Mouse (Mus musculus): ENCODE measurements around the gene Mrpl16. TPM values are rescaled to one million over a fixed set of nuclear protein-coding genes. Genes with fewer than 3 reads are reported as not detected.
A peak's percentile ranks its signal among the peaks of the same experiment; 100 is the strongest.

Gene Mrpl16
- total RNA-seq, 2 experiments from 2014 or later: 89.8 to 113 TPM

GRCm38 (mm10) chr19:11800531-11801315 is 30.5 kb downstream of the Mrpl16 start:
- ATAC-seq (replicated peaks; ENCODE audit: poor library complexity): peak; percentile 93

GRCm38 (mm10) chr19:11804423-11804822 is 34.2 kb downstream of the Mrpl16 start:
- ATAC-seq (replicated peaks; ENCODE audit: poor library complexity): 0 out of 2 replicates have a peak, but pooled peaks have one; percentile 14

DNA sequence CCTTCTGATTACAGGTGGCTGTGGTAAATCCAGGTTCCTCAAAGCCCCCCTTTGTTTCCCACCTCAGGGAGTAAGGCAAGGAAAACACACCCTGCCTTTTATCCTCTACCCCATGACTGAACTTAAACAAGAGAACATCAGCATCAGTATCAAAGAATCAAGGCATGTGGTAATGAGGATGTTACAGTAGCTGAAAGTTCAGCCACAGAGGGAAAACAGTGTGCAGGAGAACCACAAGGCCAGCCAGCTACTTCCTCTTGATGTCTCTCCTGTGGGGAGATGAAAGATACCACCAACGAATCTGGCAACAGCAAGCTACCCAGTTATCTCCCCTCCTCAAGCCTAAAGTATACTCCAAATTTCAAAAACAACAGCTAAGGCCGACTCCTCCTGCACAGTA is 37.1 kb downstream of the Mrpl16 start:
- peak; percentile 83 for ATAC-seq (replicated peaks; ENCODE audit: poor library complexity)

DNA sequence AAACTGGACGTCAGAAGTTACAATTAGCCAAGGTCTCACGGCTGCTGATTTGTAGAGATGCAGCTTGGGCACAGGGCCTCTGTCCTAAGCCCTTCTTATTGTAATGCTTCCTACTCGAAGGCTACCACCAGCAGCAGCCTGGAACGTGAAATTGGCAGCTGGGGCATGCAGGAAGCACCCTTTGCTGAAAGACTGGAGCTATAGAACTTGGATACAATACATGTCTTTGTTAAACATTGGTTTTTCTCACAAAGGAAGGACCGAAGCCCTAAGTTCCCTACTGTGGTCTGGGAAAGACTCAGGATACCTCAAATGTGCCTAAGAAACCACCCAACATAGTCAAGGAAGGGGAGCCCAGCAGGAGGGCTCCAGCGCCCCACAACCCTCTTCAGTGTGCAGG is 37.6 kb downstream of the Mrpl16 start:
- no peak for ATAC-seq (replicated peaks; ENCODE audit: poor library complexity)

DNA sequence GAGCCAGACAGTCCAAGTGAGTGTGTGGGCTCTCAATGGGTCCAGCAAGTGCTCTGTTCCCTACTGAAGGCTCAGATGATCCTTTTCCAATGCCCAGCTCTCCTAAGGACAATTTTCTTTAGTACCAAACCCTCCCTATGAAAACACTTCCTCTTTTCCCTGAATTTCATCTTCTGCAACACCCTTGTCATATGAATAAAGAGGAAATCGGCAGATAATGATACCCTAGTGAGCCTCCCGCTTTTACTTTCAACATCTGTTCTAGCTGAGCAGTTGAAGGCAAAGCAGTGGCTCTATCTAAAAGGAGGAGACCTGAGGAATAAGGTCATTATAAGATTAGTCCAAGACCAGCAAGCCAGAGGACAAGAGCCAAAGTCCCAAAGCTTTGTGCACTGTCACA is 38.3 kb downstream of the Mrpl16 start:
- 0 out of 2 replicates have a peak, but pooled peaks have one; percentile 5 for ATAC-seq (replicated peaks; ENCODE audit: poor library complexity)

DNA sequence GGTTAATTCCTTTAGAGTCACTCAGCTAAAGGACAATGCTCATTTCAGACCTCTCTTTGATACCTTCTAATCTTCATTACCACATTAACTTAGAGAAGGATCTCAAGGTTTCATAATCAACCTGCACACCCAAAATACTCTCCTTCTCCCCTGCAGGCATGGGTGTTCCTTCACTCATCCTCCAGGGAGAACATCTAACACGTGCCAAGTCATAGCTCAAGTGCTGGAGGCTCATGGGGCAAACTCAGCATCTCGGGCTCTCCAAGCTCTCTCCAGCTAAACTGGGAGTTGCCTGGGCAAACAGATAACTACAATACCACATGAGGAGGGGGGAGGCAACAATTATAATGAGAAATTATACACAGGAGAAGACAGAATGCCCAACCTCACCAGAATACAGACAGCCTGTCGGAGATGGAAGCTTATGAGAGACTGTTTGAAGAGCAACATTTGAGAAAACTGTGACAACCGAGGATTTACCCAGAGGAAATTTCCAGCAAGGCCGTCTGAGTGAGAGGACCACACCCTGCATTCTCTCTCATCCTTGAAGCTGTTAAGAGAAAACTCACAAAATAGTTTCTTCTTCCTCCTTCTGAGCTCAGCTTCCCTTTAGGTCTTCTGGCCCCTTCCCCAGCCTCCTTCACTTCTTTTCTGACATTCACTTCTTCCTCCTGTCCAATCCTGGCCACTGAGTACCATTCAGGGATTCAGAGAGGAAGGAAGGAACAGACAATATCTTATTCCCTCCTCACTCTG is 40.0 kb downstream of the Mrpl16 start:
- peak; percentile 13; the same call in 1 of the 2 replicates for ATAC-seq (replicated peaks; ENCODE audit: poor library complexity)

GRCm38 (mm10) chr19:11810856-11811255 is 40.7 kb downstream of the Mrpl16 start:
- ATAC-seq (replicated peaks; ENCODE audit: poor library complexity): no peak

DNA sequence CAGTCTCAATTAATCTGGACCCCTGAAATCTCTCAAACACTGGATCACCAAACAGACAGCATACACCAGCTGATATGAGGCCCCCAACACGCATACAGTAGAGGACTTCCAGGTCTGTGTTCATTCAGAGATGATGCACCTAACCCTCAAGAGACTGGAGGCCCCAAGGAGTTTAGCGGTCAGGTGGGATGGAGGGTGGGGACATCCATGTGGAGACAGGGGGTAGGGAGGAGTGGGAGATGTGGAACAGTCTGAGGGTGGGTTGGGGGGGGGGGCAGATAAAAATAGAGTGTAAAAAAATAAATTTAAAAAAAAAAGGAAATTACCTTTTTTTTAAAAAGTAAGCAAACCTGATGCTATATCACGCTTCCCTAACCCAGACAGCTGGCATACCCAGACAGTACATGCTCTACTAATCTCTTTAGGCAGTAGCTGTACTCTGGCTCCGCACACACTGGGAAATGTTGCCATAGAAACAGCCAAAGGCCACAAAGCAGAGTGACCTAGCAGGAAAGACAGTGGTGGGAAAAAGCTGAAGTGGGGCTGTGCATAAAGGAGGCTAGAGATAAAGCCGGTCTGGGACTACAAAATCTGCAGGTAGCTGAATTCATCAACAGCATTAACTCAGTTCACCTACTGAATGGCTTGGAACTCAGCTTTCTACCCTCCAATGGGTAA is 41.6 kb downstream of the Mrpl16 start:
- peak; percentile 47 for ATAC-seq (replicated peaks; ENCODE audit: poor library complexity)

DNA sequence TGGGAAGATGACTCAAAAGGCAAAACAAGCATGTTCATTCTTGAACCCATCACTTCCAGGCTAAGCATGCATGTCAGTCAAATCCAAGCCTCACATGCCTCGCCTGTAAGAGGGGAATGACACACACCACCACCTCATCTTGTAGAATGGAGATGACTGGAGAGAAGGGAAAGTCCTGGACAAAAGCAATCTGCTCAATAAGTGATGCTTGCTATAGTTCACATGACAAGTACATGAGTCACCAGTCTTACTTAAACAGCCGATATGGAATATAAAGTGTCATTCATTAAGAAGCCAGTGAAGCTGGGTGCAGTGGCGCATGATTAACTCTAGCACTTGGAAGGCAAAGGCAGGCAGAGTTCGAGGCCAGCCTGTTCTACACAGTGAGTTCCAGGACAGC is 42.9 kb downstream of the Mrpl16 start:
- ATAC-seq (replicated peaks; ENCODE audit: poor library complexity): no peak

- ATAC-seq (replicated peaks; ENCODE audit: poor library complexity): no peak
Observed at GRCm38 (mm10) chr19:11813649-11814048, 43.5 kb downstream of the Mrpl16 start.

DNA sequence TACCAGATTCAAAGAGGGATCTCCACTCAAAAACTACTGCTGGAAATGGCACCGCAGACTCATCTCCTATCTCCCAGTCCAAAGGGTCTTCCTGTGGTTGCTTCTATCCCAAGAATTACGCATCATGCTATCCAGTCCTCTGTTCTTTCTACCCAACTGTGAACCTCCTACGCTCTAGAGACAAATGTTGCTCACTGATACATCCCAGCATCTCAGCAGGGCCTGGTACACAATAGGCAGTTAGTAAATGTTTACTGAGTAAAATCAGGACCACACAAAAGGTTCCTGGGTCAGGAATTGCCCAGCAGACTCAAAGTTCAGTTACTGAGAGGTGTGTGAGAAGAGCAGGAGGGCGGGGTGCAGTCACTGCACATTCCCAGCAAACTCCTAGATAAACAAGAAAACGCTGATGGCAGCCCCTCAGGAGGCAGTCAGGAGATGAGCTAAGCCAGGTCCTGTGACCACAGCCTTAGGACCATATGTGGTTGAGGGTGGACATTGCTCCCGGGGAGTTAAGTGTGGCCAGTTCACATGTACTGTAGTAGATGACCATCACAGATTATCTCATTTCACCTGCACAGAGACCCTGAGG is 44.6 kb downstream of the Mrpl16 start:
- ATAC-seq (replicated peaks; ENCODE audit: poor library complexity): no peak

- no peak for ATAC-seq (replicated peaks; ENCODE audit: poor library complexity)
Observed at GRCm38 (mm10) chr19:11816706-11817105, 46.5 kb downstream of the Mrpl16 start.

DNA sequence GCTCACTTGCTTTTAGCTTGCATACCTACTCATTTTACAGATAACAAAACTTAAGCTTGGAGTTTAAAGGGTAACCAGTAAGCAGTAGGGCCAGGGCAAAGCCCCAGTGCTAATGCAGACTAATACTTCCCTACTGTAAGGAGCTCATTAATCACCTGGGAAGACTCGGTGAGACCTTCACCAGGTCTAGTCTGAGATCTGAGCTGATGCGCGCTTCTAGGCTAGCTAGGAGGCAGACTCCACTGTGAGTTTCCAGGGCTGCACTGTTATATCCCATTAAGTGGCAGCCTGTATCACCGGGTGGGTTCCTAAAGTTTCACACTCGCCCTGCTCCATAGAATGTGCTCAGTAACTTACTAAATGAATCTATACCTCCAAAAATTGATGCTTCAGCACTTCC is 47.4 kb downstream of the Mrpl16 start:
- ATAC-seq (replicated peaks; ENCODE audit: poor library complexity): peak; percentile 3; the same call in 1 of the 2 replicates

GRCm38 (mm10) chr19:11818199-11819142 is 48.3 kb downstream of the Mrpl16 start:
- ATAC-seq (replicated peaks; ENCODE audit: poor library complexity): peak; percentile 21

- no peak for ATAC-seq (replicated peaks; ENCODE audit: poor library complexity)
Observed at GRCm38 (mm10) chr19:11819143-11819700, 49.0 kb downstream of the Mrpl16 start, which contains the start of gene Stx3. Gene Stx3, minus strand, starts transcription at chr19:11819403.

- ATAC-seq (replicated peaks; ENCODE audit: poor library complexity): peak; percentile 85
Observed at GRCm38 (mm10) chr19:11819800-11820199, 49.6 kb downstream of the Mrpl16 start.

DNA sequence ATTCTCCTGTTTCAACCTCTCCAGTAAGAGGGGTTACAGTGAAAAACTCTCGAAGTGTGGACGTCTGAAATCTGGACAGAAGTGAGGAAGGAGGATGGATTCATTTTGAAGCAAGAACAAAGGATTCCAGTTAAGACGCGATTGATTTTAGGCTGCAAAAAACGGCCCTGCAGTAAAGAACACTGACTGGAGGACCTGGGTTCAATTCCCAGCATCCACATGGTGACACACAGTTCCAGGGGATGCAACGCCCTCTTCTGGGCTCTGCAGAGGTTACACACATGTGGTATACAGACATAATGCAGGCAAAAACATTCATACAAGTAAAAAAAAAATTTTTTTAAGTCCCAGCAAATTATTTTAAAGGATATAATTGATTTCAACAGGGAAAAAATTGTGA is 50.0 kb downstream of the Mrpl16 start:
- ATAC-seq (replicated peaks; ENCODE audit: poor library complexity): peak; percentile 43; the same call in 1 of the 2 replicates

GRCm38 (mm10) chr19:11823346-11824065 is 53.3 kb downstream of the Mrpl16 start:
- ATAC-seq (replicated peaks; ENCODE audit: poor library complexity): no peak

Measured in megakaryocyte progenitor cell, adult 5-6 weeks (primary cell).